Mouse (Mus musculus) testis, postnatal 10 days (tissue): Measurements from ENCODE around the gene Srsf9.
A peak's percentile ranks its signal among the peaks of the same experiment; 100 is the strongest.
"Not testable (repeated sequence)": the region's sequence is repeated elsewhere in the genome, so short reads cannot be mapped to it uniquely, and the experiment has no call there.

Source experiments
- DNase-seq: peaks from one replicate; pipeline ENCODE4 v3.0.0; 2021; ENCODE audit warnings: low spot score

Srsf9 gene

GRCm38 (mm10) chr5:115326875-115327609 lies at the start of gene Srsf9:
TSS of gene Srsf9 (plus strand) at chr5:115327177.
- DNase-seq = peak; percentile 98

- DNase-seq = no peak
These were observed 48.9 kb upstream of the Srsf9 start for GRCm38 (mm10) chr5:115278053-115278452.

- no peak for DNase-seq
These were observed 48.2 kb upstream of the Srsf9 start for GRCm38 (mm10) chr5:115278785-115279184.

GRCm38 (mm10) chr5:115279226-115280049 lies 47.5 kb upstream of the Srsf9 start, which contains the start of gene Coq5:
TSS of gene Coq5 (plus strand) at chr5:115279666.
- DNase-seq = peak; percentile 92

- DNase-seq = peak; percentile 59
These were observed 46.8 kb upstream of the Srsf9 start for GRCm38 (mm10) chr5:115280050-115280687.

- DNase-seq = no peak
These were observed 42.2 kb upstream of the Srsf9 start for GRCm38 (mm10) chr5:115284735-115285134.

- no peak for DNase-seq
These were observed 32.8 kb upstream of the Srsf9 start for GRCm38 (mm10) chr5:115294173-115294572.

- DNase-seq = no peak
These were observed 30.6 kb upstream of the Srsf9 start for GRCm38 (mm10) chr5:115296347-115296746.

- DNase-seq = peak; percentile 72
These were observed 26.8 kb upstream of the Srsf9 start for GRCm38 (mm10) chr5:115300035-115300744.

GRCm38 (mm10) chr5:115300792-115301614 lies 26.0 kb upstream of the Srsf9 start, which contains the start of gene Dynll1:
TSS of gene Dynll1 (minus strand) at chr5:115300999.
- peak; percentile 100 for DNase-seq

GRCm38 (mm10) chr5:115301615-115302014 lies 25.4 kb upstream of the Srsf9 start:
- no peak for DNase-seq

- not testable (repeated sequence) for DNase-seq
These were observed 24.8 kb upstream of the Srsf9 start for GRCm38 (mm10) chr5:115302190-115302589.

- no peak for DNase-seq
These were observed 14.6 kb upstream of the Srsf9 start for GRCm38 (mm10) chr5:115312354-115312753.

GRCm38 (mm10) chr5:115312816-115313667 lies 13.9 kb upstream of the Srsf9 start:
- no peak for DNase-seq

- DNase-seq = no peak
These were observed 13.4 kb upstream of the Srsf9 start for GRCm38 (mm10) chr5:115313668-115313943.

- no peak for DNase-seq
These were observed 9.9 kb upstream of the Srsf9 start for GRCm38 (mm10) chr5:115316968-115317644.

- DNase-seq = no peak
These were observed 9.2 kb upstream of the Srsf9 start for GRCm38 (mm10) chr5:115317645-115318328.

- peak; percentile 74 for DNase-seq
These were observed 7.7 kb upstream of the Srsf9 start for GRCm38 (mm10) chr5:115319004-115319940.
